Mouse (Mus musculus) lung, adult 2 months (tissue): ENCODE measurements around the gene Grm5.

Source experiments
- CTCF ChIP-seq: fragments of 200-500 bp; IDR thresholded peaks from 2 replicates; pipeline ENCODE4 v1.5.1; 2011; ENCODE audit warnings: mild to moderate bottlenecking, low read length, control low read depth; ENCODE audit not compliant: insufficient read depth
- POLR2A ChIP-seq: fragments of 200-500 bp; IDR thresholded peaks from 2 replicates; pipeline ENCODE4 v1.6.1; 2011; ENCODE audit warnings: low read depth, mild to moderate bottlenecking, control low read depth, low read length, borderline replicate concordance; ENCODE audit errors: extremely low read depth

DNA sequence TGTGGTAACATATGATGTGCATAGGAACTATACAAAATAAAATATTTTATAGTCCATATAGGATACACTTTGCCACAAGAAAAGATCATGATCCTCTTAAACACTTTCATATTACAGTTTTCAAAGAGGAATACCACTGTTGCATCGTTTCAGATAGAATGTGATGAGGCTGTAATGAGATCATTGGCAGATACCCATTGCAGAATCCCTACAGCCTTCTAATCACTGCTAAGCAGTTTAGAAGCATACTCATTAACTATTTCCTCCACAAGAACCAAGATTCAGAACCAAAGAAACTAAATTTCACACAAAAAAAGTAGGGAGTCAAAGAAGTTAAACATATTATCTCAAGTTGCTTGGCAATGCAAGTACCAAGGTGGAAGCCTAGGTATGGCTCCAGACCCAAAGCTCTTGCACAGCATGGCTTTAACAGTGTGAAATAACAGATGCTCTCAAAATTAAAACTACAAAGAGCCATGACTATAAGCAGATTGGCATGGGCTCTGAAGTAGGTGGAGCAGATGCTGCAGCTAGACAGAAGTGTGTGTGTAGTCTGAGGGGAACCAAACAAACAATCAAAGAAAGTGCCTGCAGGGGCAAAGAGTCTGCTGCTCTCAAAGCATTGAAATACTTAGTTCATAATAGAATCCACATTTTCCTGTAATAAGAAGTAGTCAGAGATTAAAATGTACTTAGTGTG, 575.7 kb downstream of the Grm5 start:
- TF ChIP-seq POLR2A, result no peak
- no peak for TF ChIP-seq CTCF
